Mouse (Mus musculus): ENCODE results near the gene Lin28a.

GRCm38 (mm10) chr4:134067833-134068544 is 49.3 kb upstream of the Lin28a start:
- TF ChIP-seq CTCF (IDR thresholded peaks at IDR 0.05; ENCODE audit: insufficient read depth, low read depth, low read length) (no peak), POLR2A (IDR thresholded peaks at IDR 0.05; ENCODE audit: insufficient read depth, low read depth, low read length) (no peak)
